Mouse (Mus musculus): ENCODE results near the gene Hba-a1.
"Not testable (repeated sequence)": the region's sequence is repeated elsewhere in the genome, so short reads cannot be mapped to it uniquely, and the experiment has no call there.

The Hba-a1 gene

GRCm38 (mm10) chr11:32293479-32293878 is 10.2 kb downstream of the Hba-a1 start:
- in situ Hi-C loops (cut with MboI, MseI): not testable (repeated sequence)

GRCm38 (mm10) chr11:32296203-32296602 is 12.9 kb downstream of the Hba-a1 start, which contains the start of gene Hba-a2:
Gene Hba-a2 (plus strand): TSS chr11:32296489.
- in situ Hi-C loops (cut with MboI, MseI): not testable (repeated sequence)

GRCm38 (mm10) chr11:32297417-32297816 is 14.1 kb downstream of the Hba-a1 start:
- in situ Hi-C loops (cut with MboI, MseI): not testable (repeated sequence)

GRCm38 (mm10) chr11:32297866-32298531 is 14.7 kb downstream of the Hba-a1 start:
- in situ Hi-C loops (cut with MboI, MseI): no loop called here

GRCm38 (mm10) chr11:32298532-32298918 is 15.2 kb downstream of the Hba-a1 start:
- in situ Hi-C loops (cut with MboI, MseI): no loop called here

- in situ Hi-C loops (cut with MboI, MseI): not testable (repeated sequence)
Measured at GRCm38 (mm10) chr11:32299865-32300264, 16.6 kb downstream of the Hba-a1 start, which contains the start of gene Hbq1a. Gene Hbq1a (plus strand): TSS chr11:32300069.

- in situ Hi-C loops (cut with MboI, MseI): no loop called here
Measured at GRCm38 (mm10) chr11:32300279-32301267, 17.3 kb downstream of the Hba-a1 start.

GRCm38 (mm10) chr11:32301506-32301905 is 18.2 kb downstream of the Hba-a1 start:
- in situ Hi-C loops (cut with MboI, MseI): no loop called here

- in situ Hi-C loops (cut with MboI, MseI): no loop called here
Measured at GRCm38 (mm10) chr11:32302824-32303419, 19.6 kb downstream of the Hba-a1 start.

GRCm38 (mm10) chr11:32303455-32303854 is 20.1 kb downstream of the Hba-a1 start:
- in situ Hi-C loops (cut with MboI, MseI): no loop called here

- in situ Hi-C loops (cut with MboI, MseI): no loop called here
Measured at GRCm38 (mm10) chr11:32307006-32307405, 23.7 kb downstream of the Hba-a1 start.

GRCm38 (mm10) chr11:32309446-32309845 is 26.1 kb downstream of the Hba-a1 start:
- in situ Hi-C loops (cut with MboI, MseI): no loop called here

GRCm38 (mm10) chr11:32309928-32310327 is 26.6 kb downstream of the Hba-a1 start:
- in situ Hi-C loops (cut with MboI, MseI): no loop called here

- in situ Hi-C loops (cut with MboI, MseI): no loop called here
Measured at GRCm38 (mm10) chr11:32316009-32316408, 32.7 kb downstream of the Hba-a1 start.

- in situ Hi-C loops (cut with MboI, MseI): no loop called here
Measured at GRCm38 (mm10) chr11:32320507-32321195, 37.3 kb downstream of the Hba-a1 start.

- in situ Hi-C loops (cut with MboI, MseI): no loop called here
Measured at GRCm38 (mm10) chr11:32321196-32321565, 37.9 kb downstream of the Hba-a1 start.

GRCm38 (mm10) chr11:32324609-32325008 is 41.3 kb downstream of the Hba-a1 start:
- in situ Hi-C loops (cut with MboI, MseI): no loop called here

- in situ Hi-C loops (cut with MboI, MseI): no loop called here
Measured at GRCm38 (mm10) chr11:32331075-32331474, 47.8 kb downstream of the Hba-a1 start.

GRCm38 (mm10) chr11:32331861-32332260 is 48.5 kb downstream of the Hba-a1 start:
- in situ Hi-C loops (cut with MboI, MseI): no loop called here

GRCm38 (mm10) chr11:32333235-32333634 is 49.9 kb downstream of the Hba-a1 start:
- in situ Hi-C loops (cut with MboI, MseI): no loop called here

Measured in T-helper 2 cell (primary cell).